Mouse (Mus musculus): Measurements from ENCODE around the gene Trabd2b.

GRCm38 (mm10) chr4:114407516-114407915 lies 992 bp downstream of the Trabd2b start:
- TF ChIP-seq CTCF (IDR thresholded peaks at IDR 0.05 in 2 of 3, conservative IDR thresholded peaks at IDR 0.05 in 1 of 3; ENCODE audit: control insufficient read depth in 1 of 3, insufficient read depth in 1 of 3, low read depth in 2 of 3, low read length in 3 of 3, poor library complexity in 1 of 3, severe bottlenecking in 1 of 3) (no peak), POLR2AphosphoS5 (IDR thresholded peaks at IDR 0.05; ENCODE audit: borderline replicate concordance, low read depth, low read length) (no peak), ELF1 (IDR thresholded peaks at IDR 0.05; ENCODE audit: low read depth, low read length) (no peak), EP300 (IDR thresholded peaks at IDR 0.05; ENCODE audit: low read depth in 1 of 2, low read length in 2 of 2) (no peak), RCOR1 (IDR thresholded peaks at IDR 0.05; ENCODE audit: low read depth, low read length) (no peak), E2F4 (IDR thresholded peaks at IDR 0.05; ENCODE audit: borderline replicate concordance, low read depth, low read length) (no peak)
